Mouse (Mus musculus): ENCODE measurements around the gene March6. TPM values are rescaled to one million over a fixed set of nuclear protein-coding genes. Genes with fewer than 3 reads are reported as not detected.

March6 gene
- polyA plus RNA-seq, 1 experiment from 2014 or later, result 37.6 TPM

DNA sequence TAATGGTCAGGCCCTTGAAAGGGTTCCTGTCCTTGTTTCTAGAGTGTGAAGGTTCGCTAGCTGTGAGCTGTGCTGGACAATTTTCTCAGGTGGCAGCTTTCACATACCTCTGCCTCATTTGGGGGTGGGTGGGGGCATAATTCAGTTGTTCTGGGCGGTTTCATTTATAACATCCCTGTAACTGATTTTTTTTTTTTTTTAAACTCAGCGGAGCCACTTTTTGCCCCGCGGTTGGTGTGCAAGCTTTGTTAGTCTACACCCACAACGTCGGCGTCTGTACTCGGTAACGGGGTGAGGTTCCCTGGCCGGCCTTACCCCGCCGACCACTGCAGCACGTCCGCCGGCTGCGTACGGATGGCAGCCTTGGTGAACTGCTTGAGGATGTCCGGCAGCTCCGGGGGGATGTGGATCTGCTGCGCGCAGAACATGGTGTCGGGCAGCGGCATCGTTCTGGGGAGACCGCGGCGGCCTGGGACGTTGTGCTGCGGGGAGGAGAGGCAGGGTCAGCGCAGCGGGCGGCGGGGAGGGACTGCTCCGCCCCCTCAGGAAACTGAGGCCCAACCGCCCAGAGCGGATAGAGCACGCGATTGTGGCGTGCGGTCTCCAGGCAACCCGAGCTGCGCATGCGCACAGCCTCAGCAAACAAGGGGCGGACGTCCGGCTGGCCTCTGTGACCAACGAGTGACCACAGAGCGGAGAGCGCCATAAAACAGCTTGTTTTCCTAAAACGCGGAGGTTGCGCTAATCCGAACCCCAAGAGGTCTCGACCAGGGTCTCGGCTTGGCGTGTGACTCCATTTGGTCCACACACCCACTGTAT, 77.5 kb downstream of the March6 start, which contains the start of gene Ropn1l:
Gene Ropn1l (minus strand): TSS at position 640 of the 819 bp plus-strand sequence.
- ATAC-seq (ENCODE audit: insufficient number of reproducible peaks, insufficient read depth, low FRiP score, low read depth), result peak; percentile 93
- Histone ChIP-seq H3K4me1 (ENCODE audit: control insufficient read depth in 2 of 2, insufficient read depth in 2 of 2, low read length in 2 of 2) (peaks cover 3% of the 10 kb centered on the region in 2 experiments; a peak in 1 of 4 replicates), H3K27me3 (ENCODE audit: control insufficient read depth, insufficient read depth, low read length) (no peaks in the 10 kb centered on the region), H3K9me3 (ENCODE audit: control insufficient read depth, low read length) (no peaks in the 10 kb centered on the region), H3K4me3 (ENCODE audit: control insufficient read depth in 1 of 2, insufficient read depth in 1 of 2, low read depth in 1 of 2, low read length in 2 of 2) (peak within 1 kb of the TSS; percentile 69 to 90), H3K9ac (ENCODE audit: low read length) (peak within 1 kb of the TSS; percentile 79), H3K4me2 (ENCODE audit: low read length) (peak within 1 kb of the TSS; percentile 82), H3K27ac (replicated peaks in 1 of 2; ENCODE audit: control insufficient read depth in 1 of 2, insufficient read depth in 1 of 2, low read depth in 2 of 2, low read length in 2 of 2) (peak within 1 kb of the TSS; percentile 86 to 88), H3K36me3 (ENCODE audit: control insufficient read depth, insufficient read depth, low read length) (peaks cover 21% of the 10 kb centered on the region)
- WGBS, result 0% methylated on average over 57 of the region's 57 CpGs

DNA sequence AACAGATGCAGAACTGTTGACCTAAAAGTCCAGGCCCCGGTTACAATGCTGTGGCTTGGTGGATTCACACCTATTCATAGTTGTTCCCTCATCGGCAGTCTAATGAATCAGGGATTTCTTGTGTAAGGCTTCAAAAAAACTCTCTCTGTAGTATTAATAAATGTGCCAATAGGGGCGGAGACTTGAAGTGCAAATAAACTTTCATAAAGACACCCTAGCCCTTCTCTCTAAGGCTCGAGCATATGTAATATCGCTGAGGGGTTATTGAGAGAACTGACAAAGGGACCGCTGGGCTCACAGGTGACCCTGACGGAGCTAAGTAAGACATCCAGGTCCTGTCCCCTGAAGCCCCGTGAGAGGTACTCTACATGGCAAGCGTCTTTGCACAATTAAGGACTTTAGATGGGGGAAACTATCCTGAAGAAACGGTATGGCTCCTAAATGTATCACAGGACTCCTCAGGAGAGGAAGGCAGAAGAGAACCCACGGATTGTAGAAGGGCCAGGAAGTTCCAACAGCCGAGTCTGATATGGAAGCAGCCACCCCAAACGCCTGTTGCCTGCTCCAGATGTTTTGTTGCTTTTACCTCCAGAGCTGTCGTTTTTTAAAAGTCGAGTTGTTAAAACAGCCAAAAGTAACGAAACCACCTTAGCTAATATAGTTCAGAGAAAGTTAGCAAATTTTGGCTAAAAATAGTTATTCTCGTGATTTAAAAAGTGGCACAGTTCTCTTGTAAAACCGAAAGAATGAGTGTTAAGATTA, 78.3 kb downstream of the March6 start:
- Histone ChIP-seq H3K4me2 (ENCODE audit: low read length) (peak overlapping the region; percentile 82), H3K36me3 (ENCODE audit: control insufficient read depth, insufficient read depth, low read length) (peaks cover 13% of the 10 kb centered on the region), H3K4me3 (ENCODE audit: control insufficient read depth in 1 of 2, insufficient read depth in 1 of 2, low read depth in 1 of 2, low read length in 2 of 2) (peak overlapping the region; percentile 69 to 90), H3K27ac (replicated peaks in 1 of 2; ENCODE audit: control insufficient read depth in 1 of 2, insufficient read depth in 1 of 2, low read depth in 2 of 2, low read length in 2 of 2) (peak overlapping the region; percentile 86 to 88; a peak in 2 of 4 replicates), H3K27me3 (ENCODE audit: control insufficient read depth, insufficient read depth, low read length) (no peaks in the 10 kb centered on the region), H3K4me1 (ENCODE audit: control insufficient read depth in 2 of 2, insufficient read depth in 2 of 2, low read length in 2 of 2) (peaks cover 3% of the 10 kb centered on the region in 2 experiments; a peak in 1 of 4 replicates), H3K9me3 (ENCODE audit: control insufficient read depth, low read length) (no peaks in the 10 kb centered on the region), H3K9ac (ENCODE audit: low read length) (peak overlapping the region; percentile 79)
- 42% methylated on average over 18 of the region's 18 CpGs for WGBS
- ATAC-seq (ENCODE audit: insufficient number of reproducible peaks, insufficient read depth, low FRiP score, low read depth), result no peak

GRCm38 (mm10) chr15:31449772-31450171, 81.1 kb downstream of the March6 start:
- Histone ChIP-seq H3K27me3 (ENCODE audit: control insufficient read depth, insufficient read depth, low read length) (no peaks in the 10 kb centered on the region), H3K27ac (replicated peaks in 1 of 2; ENCODE audit: control insufficient read depth in 1 of 2, insufficient read depth in 1 of 2, low read depth in 2 of 2, low read length in 2 of 2) (no peak overlapping the region), H3K4me3 (ENCODE audit: control insufficient read depth in 1 of 2, insufficient read depth in 1 of 2, low read depth in 1 of 2, low read length in 2 of 2) (no peak overlapping the region), H3K4me1 (ENCODE audit: control insufficient read depth in 2 of 2, insufficient read depth in 2 of 2, low read length in 2 of 2) (peaks cover 3 to 5% of the 10 kb centered on the region in 2 experiments; a peak in 2 of 4 replicates), H3K9me3 (ENCODE audit: control insufficient read depth, low read length) (no peaks in the 10 kb centered on the region), H3K36me3 (ENCODE audit: control insufficient read depth, insufficient read depth, low read length) (no peaks in the 10 kb centered on the region), H3K4me2 (ENCODE audit: low read length) (no peak overlapping the region), H3K9ac (ENCODE audit: low read length) (no peak overlapping the region)
- ATAC-seq (ENCODE audit: insufficient number of reproducible peaks, insufficient read depth, low FRiP score, low read depth), result no peak; the same call in 1 of the 2 replicates
- 3% methylated on average over 2 of the region's 2 CpGs for WGBS

DNA sequence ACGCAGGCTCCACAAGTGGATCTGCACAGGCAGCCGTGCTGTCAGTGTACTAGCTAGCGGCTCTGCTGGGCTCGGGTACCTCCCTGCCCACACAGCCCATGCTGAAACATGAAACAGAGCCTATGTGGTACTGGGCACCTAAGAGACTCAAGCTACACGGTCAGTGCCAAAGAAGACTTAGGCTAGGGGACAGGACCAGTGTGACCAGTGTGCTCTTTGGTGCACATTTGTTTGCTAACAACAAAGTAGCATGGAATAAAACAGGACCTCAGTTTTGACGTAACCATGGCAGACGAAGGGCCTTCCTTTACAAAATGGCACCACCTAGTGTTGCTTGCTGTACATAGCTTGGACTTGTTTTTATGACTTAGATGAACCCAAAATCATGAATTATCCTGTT, 83.7 kb downstream of the March6 start:
- Histone ChIP-seq H3K4me2 (ENCODE audit: low read length) (peak overlapping the region; percentile 32; the same call in 1 of the 2 replicates), H3K4me1 (ENCODE audit: control insufficient read depth in 2 of 2, insufficient read depth in 2 of 2, low read length in 2 of 2) (peaks cover 4 to 6% of the 10 kb centered on the region in 2 experiments; a peak in 2 of 4 replicates), H3K27me3 (ENCODE audit: control insufficient read depth, insufficient read depth, low read length) (no peaks in the 10 kb centered on the region), H3K27ac (replicated peaks in 1 of 2; ENCODE audit: control insufficient read depth in 1 of 2, insufficient read depth in 1 of 2, low read depth in 2 of 2, low read length in 2 of 2) (no peak overlapping the region), H3K9ac (ENCODE audit: low read length) (no peak overlapping the region), H3K36me3 (ENCODE audit: control insufficient read depth, insufficient read depth, low read length) (no peaks in the 10 kb centered on the region), H3K4me3 (ENCODE audit: control insufficient read depth in 1 of 2, insufficient read depth in 1 of 2, low read depth in 1 of 2, low read length in 2 of 2) (no peak overlapping the region), H3K9me3 (ENCODE audit: control insufficient read depth, low read length) (no peaks in the 10 kb centered on the region)
- no peak for ATAC-seq (ENCODE audit: insufficient number of reproducible peaks, insufficient read depth, low FRiP score, low read depth)
- 29% methylated on average over 7 of the region's 7 CpGs for WGBS

GRCm38 (mm10) chr15:31442698-31443097, 88.2 kb downstream of the March6 start:
- Histone ChIP-seq H3K9ac (ENCODE audit: low read length) (no peak overlapping the region), H3K27me3 (ENCODE audit: control insufficient read depth, insufficient read depth, low read length) (no peaks in the 10 kb centered on the region), H3K9me3 (ENCODE audit: control insufficient read depth, low read length) (no peaks in the 10 kb centered on the region), H3K4me2 (ENCODE audit: low read length) (no peak overlapping the region), H3K36me3 (ENCODE audit: control insufficient read depth, insufficient read depth, low read length) (no peaks in the 10 kb centered on the region), H3K27ac (replicated peaks in 1 of 2; ENCODE audit: control insufficient read depth in 1 of 2, insufficient read depth in 1 of 2, low read depth in 2 of 2, low read length in 2 of 2) (no peak overlapping the region), H3K4me3 (ENCODE audit: control insufficient read depth in 1 of 2, insufficient read depth in 1 of 2, low read depth in 1 of 2, low read length in 2 of 2) (no peak overlapping the region), H3K4me1 (ENCODE audit: control insufficient read depth in 2 of 2, insufficient read depth in 2 of 2, low read length in 2 of 2) (peaks cover 5 to 7% of the 10 kb centered on the region in 2 experiments; a peak in 2 of 4 replicates)
- no peak for ATAC-seq (ENCODE audit: insufficient number of reproducible peaks, insufficient read depth, low FRiP score, low read depth)
- WGBS, result 82% methylated on average over 4 of the region's 4 CpGs

GRCm38 (mm10) chr15:31441996-31442395, 88.9 kb downstream of the March6 start:
- Histone ChIP-seq H3K4me3 (ENCODE audit: control insufficient read depth in 1 of 2, insufficient read depth in 1 of 2, low read depth in 1 of 2, low read length in 2 of 2) (no peak overlapping the region), H3K27ac (replicated peaks in 1 of 2; ENCODE audit: control insufficient read depth in 1 of 2, insufficient read depth in 1 of 2, low read depth in 2 of 2, low read length in 2 of 2) (no peak overlapping the region), H3K4me2 (ENCODE audit: low read length) (no peak overlapping the region), H3K36me3 (ENCODE audit: control insufficient read depth, insufficient read depth, low read length) (no peaks in the 10 kb centered on the region), H3K9ac (ENCODE audit: low read length) (no peak overlapping the region), H3K9me3 (ENCODE audit: control insufficient read depth, low read length) (no peaks in the 10 kb centered on the region), H3K4me1 (ENCODE audit: control insufficient read depth in 2 of 2, insufficient read depth in 2 of 2, low read length in 2 of 2) (peaks cover 5 to 7% of the 10 kb centered on the region in 2 experiments; a peak in 2 of 4 replicates), H3K27me3 (ENCODE audit: control insufficient read depth, insufficient read depth, low read length) (no peaks in the 10 kb centered on the region)
- ATAC-seq (ENCODE audit: insufficient number of reproducible peaks, insufficient read depth, low FRiP score, low read depth), result no peak; the same call in 1 of the 2 replicates
- 55% methylated on average over 6 of the region's 6 CpGs for WGBS

DNA sequence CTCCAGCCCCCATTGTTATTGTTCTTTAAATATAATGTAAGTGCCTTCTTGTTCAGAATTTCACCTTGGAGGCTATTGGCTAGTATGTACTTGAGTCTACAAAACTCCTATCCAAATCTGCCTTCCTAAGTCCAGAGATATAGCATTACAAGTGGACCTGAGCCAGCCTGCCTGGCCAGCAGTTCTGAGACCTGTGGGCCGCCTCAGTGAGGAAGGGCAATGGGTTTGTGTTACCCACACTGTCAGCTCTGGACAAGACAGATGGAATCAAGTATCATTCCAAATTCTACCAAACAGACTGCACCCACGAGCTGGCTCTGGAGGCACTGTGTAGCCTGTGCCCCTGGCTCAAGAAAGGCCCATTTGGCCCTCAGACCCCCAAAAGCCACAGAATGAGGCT, 94.0 kb downstream of the March6 start:
- H3K4me2 ChIP-seq (ENCODE audit: low read length), result no peak overlapping the region
- 82% methylated on average over 2 of the region's 2 CpGs for WGBS
- ATAC-seq (ENCODE audit: insufficient number of reproducible peaks, insufficient read depth, low FRiP score, low read depth), result no peak

More for the DNA sequence above, 94.0 kb downstream of the March6 start:
- Histone ChIP-seq H3K27ac (replicated peaks in 1 of 2; ENCODE audit: control insufficient read depth in 1 of 2, insufficient read depth in 1 of 2, low read depth in 2 of 2, low read length in 2 of 2) (no peak overlapping the region), H3K9ac (ENCODE audit: low read length) (no peak overlapping the region), H3K27me3 (ENCODE audit: control insufficient read depth, insufficient read depth, low read length) (no peaks in the 10 kb centered on the region), H3K4me1 (ENCODE audit: control insufficient read depth in 2 of 2, insufficient read depth in 2 of 2, low read length in 2 of 2) (peaks cover 0 to 2% of the 10 kb centered on the region in 2 experiments; a peak in 1 of 4 replicates), H3K9me3 (ENCODE audit: control insufficient read depth, low read length) (no peaks in the 10 kb centered on the region), H3K36me3 (ENCODE audit: control insufficient read depth, insufficient read depth, low read length) (no peaks in the 10 kb centered on the region), H3K4me3 (ENCODE audit: control insufficient read depth in 1 of 2, insufficient read depth in 1 of 2, low read depth in 1 of 2, low read length in 2 of 2) (no peak overlapping the region)
